Mouse (Mus musculus): ENCODE measurements around the gene Rufy2.

GRCm38 (mm10) chr10:63024580-63024910 lies 44.5 kb downstream of the Rufy2 start:
- TF ChIP-seq CTCF (IDR thresholded peaks at IDR 0.05; ENCODE audit: low read depth, low read length), result no peak; the same call in 1 of the 2 replicates
- TF ChIP-seq POLR2A (IDR thresholded peaks at IDR 0.05; ENCODE audit: borderline replicate concordance, low read depth, low read length), result no peak

All from bone marrow macrophage, adult 2 months (primary cell).